Mouse (Mus musculus) skeletal muscle tissue, adult 2 months (tissue): Measurements from ENCODE around the gene Cyp2d26.
A peak's percentile ranks its signal among the peaks of the same experiment; 100 is the strongest.
"Not testable (repeated sequence)": the region's sequence is repeated elsewhere in the genome, so short reads cannot be mapped to it uniquely, and the experiment has no call there.

Experiments used
- DNase-seq: peaks from one replicate; pipeline ENCODE4 v3.0.0-alpha.2; 2012; ENCODE audit warnings: low read depth, low spot score

Cyp2d26 gene

DNA sequence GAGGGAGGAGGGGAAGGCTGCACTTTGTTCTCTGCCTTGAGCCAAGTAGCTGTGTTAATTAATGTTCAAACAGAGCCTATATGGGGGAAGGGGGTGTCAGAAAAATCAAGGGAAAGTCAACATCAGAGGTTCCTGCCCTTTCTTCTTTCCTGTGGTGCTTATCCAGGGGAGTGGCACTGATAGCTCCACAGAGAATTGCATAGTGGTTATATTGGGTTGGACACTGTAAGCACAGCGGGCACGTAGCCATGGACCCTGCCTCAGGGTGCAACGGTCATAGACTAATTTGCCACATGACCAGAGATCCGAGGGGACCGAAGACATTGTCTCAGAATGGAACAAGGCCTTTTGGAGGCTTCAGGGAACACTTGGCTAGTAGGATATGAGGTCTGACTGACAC is at the start of gene Cyp2d26:
Cyp2d26 (minus strand) TSS at position 18 of the 400 bp plus-strand sequence.
- DNase-seq = no peak

DNA sequence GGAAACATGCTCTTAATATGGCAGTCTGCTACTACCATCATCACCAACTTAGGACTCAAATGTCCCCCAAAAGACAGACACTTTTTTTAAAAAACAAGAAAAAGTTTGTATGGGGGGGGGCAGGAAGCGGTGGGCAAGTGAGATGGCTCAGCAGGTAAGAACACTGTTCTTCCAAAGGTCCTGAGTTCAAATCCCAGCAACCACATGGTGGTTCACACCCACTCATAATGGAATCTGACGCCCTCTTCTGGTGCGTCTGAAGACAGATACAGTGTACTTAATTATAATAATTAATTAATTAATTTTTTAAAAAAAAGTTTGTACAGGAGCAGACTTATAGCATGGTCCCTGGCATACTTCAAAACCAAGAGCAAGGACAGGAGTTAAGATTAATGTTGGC is 45.1 kb upstream of the Cyp2d26 start:
- DNase-seq = no peak

DNA sequence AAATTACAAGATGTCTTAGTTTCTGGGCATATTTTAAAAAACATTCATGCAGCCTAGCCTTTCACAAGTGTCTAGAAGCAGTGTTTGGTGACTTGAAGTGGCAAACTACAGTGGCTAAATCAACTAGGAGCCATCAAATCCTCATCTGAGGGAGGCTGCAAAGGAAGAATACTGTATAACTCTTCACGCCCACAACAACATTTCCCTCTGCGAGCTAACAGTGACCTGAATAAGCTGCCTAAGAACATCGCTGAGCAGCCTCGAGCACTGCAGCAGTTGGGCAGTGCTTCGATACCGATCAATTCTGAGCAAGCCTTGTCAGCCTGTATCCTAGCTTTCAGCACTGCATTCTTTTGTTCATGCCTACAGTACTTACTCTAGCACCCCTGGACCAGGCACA is 35.8 kb upstream of the Cyp2d26 start:
- DNase-seq = no peak

DNA sequence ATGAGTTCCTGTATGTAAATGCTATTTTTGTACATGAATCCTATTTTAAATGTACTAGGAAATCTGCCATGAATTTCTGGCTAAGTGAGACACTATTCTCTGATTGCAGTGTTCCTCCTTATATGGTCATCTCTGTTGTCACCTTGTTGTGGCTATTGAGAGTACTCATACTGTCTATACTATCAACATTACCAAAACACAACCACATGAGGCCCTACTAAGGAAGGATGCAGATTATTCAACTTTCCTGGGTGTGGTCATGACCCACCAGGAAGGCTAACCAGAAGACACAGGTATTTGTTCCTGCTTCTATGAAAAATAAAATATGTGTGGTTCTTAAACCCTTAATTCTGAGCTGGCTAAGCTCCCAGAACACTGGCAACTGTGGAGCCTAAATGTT is 31.8 kb upstream of the Cyp2d26 start:
- no peak for DNase-seq

DNA sequence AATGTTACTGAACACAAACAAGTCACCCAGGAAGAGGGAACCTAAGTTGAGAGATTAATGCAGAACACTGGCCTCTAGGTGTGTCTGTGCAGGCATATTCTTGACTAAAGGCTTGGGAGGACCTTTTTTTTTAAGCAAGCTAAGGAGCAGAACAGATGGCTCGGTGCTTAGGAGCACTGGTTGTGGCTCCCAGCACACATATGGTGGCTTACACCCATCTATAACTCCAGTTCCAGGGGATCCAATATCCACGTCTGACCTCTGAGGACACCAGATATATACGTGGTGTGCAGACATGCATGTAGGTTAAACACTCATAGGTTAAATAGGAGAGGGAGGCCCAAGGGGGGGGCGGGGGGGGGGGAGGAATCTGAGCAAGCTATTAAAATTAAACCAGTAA is 28.3 kb upstream of the Cyp2d26 start:
- no peak for DNase-seq

DNA sequence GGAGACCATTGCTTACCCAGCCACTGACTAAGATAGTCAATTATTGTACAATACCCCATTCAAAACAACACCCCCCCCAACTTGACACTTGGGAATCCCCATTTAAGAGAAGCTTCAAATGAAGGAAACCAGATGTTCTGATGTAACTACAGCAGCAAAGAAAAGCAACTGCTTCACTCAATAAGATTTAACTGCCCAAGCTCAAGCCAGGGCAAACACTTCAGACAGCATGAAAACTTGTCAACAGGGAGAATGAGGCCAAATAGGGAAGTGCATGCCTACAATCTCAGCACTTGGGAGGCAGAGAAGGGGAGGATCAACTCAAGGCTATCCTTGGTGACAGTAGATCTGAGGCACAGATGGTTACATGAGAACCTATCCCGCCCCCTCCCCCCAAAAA is 27.6 kb upstream of the Cyp2d26 start:
- no peak for DNase-seq

DNA sequence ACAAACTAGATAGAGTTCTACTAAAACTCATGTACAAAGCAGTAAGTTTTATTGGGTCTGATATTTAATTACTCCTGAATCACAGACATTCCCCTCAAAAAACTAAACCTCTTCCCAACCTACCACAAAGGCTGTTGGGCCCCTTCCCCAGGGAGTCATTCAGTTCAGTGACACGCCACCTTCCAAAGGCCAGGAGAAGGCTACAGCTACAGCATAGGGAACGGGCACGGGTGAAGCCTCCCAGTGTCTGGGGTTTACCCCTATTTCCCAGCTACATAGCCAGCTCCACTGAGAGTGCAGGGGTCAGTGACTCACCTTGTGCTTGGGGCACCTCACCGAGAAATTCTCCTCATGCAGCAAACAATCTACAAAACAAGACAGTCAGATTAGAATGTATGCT is 21.2 kb upstream of the Cyp2d26 start:
- no peak for DNase-seq

DNA sequence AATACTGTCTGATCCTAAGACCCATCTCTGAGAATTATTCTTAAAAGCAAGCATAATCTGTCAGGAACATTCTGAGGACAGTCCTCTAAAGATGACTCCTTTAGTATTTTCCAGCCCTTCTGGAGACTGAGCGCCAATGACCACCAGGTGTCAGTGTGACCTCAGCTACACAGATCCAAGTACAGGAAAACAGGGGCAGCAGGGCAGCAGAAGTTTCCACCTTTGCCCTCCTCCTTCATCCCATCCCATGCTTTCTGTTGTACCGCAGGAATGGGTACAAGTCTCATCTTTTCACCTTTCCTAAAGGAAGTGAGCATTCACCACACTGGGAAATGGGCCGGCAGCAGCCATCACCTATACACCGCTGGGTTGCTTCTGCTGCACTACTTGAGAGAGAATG is 20.7 kb upstream of the Cyp2d26 start:
- DNase-seq = peak; percentile 25

DNA sequence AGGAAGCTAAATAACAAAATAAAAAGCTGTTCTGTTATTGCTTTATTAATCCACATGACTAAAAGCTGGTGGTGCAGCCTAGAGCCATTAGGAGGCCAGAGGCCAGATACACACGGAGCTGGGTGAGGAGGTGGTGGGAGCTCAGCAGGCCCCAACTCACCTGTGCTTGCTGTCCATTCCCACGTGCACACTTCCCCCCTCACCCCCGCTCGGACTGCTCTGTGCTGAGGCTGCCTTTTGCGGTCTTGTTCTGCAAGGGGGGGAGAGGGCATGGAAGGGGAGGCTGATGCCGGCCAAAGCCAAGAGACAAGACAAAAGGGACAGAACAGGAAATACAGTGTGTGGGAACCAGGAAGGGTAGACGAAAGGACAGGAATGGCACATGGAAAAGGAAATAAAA is 20.2 kb upstream of the Cyp2d26 start:
- no peak for DNase-seq

DNA sequence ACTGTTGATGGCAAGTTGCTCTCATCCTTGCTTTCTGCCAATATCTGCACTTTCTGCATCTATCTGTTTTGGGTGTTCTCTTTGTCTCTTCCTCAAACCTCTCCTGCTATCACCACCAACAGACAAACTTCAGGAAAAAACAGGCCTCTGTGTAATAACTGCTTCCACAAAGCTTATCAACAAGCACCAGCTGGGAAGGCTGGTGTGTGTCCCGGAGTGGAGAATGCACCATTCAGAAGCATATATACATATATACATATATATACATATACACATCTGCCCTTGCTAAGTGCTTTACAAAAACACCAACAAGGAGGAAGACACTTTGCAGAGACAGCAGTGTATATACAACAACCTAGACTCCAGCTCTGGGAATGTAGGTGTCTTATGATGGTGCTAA is 16.5 kb upstream of the Cyp2d26 start:
- no peak for DNase-seq

DNA sequence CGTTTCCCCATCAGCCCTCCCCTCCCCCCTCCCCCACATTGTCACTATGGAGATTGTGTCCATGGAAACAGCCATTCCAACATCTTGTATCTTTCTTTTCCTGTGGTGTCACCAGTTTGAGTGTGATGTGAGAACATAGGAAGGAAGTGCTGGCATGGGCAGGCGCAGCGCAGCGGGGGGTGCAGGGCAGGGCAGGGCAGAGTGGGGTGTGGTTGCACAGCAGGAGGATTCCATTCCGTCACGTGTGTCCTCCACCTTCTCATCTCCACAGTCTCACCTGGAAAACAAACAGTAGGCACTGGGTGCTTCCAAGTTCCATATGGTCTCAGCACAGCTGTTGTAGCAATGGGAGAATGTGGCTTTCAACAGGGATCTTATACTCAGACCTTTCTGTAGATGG is 15.4 kb upstream of the Cyp2d26 start:
- DNase-seq = no peak

DNA sequence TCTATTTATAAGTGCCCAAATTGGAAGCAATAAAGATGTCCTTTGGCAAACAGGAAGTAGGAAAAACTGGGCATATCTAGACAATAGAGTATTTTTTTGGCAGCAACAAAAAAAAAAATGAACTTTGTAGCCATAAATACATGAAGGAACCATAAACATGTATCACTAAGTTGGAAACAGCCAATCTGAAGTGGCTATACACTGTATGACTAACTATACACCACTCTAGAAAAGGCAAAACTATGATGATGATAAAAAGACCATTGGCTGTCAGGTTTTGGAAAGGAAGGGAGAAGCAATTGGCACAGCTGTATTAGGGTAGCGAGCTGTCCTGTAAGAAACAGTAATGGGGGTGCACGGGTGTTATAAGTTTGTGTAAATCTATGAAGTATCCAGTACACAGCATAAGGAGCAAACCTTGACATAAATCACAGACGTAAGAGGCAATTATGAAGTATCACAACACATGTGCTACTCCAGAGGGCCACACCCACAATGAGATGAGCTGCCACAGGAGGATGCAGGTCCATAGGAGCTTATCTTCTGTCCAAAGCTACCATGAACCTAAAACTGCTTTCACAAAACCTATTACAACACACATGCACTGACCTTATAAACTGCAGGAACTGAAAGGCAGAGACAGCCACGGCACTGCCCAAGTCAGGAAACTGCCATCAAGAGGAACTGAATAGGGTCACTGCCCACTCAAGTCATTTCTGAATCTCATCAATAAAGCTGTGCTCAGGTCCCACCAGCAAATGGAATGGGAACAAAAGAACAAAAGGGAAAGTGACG is 13.1 kb upstream of the Cyp2d26 start:
- no peak for DNase-seq

DNA sequence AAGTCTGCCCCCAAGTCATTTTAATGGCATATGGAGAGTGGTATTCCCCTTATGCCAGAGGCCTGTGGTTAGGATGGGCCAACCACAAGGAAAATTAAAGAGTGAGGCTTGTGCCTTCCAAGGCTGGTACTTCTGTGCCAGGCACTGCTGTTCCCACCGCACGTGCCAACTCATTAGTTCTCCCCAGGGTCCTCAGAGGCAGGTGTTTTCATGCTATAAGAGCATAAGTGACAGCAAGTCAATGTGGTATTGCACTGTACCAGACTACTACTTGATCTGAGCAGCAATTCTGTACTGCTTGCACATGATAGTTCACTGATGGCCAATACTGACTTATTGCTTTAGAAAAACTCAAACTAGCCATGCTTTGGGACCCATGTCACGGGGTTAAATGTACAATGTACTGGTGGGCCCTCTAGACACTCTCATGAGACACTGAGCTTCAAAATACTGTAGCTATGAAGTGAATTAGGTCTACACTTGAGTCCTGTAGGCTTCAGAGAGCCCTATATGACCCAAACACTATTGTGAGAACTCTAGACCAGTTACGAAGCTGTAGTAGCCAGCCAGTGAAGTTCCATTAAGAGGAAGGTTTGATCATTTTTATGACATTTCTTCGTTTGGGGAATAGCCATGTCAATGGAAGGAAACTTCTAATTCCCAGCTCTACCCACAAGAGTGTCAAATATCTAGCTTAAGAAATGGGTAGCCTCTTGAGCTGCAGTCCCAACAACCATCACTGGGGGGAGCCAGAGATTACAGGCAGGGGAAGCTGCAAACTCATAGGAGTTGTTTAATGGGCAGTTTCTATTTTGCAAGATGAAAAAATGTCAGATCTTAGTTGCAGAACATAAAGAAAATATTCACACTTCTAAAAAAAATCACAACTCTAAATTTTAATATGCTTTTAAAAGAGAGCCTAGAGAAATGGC is 10.9 kb upstream of the Cyp2d26 start:
- peak; percentile 36 for DNase-seq

DNA sequence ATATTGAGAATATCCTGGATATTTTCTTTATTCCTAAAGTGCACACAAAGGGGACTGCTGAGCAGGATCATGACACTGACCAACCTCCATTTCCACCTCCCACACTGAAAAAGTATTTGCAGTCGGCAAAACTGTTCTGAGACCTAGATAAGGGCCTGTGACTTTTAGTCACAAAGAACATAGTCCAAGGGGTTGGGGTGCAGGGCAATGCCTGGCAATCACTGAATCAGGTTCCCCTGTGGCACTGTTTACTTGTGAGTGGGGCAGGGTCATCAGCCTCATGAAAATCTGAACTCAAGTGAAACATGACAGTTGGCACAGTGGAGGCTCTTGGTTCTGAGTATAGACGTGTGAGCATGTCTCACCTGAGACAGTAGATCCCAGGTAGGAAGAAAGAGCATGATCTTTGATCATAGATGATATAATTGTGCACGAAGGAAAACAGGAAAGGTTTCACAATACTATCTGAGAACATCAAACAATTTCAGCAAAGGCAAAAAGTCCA is 1.9 kb upstream of the Cyp2d26 start:
- no peak for DNase-seq

DNA sequence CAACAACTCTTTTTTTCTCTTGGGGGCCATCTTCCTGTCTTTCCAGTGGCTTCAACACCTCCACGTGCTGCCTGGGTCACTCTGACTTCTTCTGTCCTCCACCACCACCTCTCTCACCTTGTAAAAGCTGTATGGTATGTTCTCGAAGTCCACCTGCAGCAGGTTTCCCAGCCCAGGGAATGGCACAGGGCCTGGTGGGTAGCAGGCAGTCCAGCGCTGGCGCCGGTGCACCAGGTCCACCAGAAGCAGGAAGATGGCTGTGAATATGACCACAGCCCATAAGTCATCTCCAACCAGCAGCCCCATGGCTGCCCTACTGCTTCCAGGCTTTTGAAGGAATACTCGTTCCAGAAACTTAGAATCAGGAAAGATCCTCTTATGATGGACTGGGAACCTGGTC is 226 bp downstream of the Cyp2d26 start:
- DNase-seq = no peak

DNA sequence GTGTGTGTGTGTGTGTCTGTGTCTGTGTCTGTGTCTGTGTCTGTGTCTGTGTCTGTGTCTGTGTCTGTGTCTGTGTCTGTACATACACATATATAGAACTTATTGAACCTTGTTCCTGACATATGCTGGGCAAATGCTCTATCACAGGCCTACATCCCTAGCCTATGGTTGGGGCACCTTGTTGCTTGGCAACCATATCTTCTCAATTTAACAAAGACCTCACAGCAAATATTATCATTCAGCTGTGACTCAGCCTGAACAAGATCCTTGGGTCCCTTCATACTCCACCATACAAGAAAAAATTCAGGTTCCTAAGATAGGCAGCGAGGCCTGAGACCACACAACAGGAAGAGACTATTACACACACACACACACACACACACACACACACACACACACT is 640 bp downstream of the Cyp2d26 start:
- no peak for DNase-seq

DNA sequence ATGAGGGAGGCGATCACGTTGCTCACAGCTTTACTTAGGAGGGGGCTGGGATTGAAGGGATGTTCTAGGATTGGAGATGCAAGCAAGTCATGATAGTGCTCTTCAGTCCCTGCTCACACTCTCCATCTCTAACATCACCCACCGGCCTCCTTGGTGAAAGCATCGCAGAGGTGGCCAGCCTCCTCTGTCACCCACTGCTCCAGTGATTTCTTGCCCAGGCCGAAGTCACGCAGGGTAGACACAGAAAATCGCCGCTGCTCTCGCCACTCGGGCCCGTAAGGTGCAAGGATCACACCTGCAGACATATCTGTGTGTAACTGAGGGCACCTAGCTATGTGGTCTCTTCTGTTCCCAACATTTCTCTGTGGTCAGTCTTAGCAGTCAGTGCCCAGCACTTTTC is 1.5 kb downstream of the Cyp2d26 start:
- DNase-seq = no peak

DNA sequence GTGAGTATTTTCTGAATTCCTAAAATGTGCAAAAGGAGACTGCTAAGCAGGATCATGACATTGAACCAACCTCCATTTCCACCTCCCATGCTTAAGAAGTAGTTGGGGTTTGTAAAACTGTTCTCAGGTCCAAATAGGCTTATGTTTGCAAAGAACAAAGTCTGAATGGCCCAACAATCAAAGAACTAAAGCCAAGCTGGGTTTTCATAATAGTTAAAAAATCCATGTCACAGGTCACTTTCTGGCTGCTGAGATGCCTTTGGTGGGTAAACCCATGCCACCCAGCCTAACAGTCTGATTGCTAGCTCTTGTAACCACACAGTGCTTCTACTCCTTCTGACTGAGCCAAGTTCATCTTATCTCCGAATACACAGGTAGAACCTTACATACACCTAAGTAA is 9.5 kb downstream of the Cyp2d26 start:
- DNase-seq = no peak

DNA sequence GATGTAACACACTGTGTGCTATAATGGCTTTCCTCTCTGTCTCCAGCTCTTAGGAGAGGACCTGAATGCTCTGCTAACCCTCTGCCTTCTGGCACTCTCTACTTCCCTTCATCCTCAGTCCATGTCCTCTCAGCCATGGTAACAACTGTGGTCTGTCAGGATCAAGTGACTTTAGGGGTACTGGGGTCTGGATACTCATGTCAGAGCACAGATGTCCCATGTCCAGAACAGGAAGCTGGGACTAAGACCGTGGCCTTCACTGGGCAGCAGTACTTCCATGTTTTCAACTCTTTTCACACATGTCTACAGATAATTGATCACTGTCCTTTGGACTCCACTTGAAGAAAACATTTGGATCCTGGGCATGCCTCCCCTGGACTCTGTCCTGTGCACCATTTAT is 10.3 kb downstream of the Cyp2d26 start:
- DNase-seq = no peak

DNA sequence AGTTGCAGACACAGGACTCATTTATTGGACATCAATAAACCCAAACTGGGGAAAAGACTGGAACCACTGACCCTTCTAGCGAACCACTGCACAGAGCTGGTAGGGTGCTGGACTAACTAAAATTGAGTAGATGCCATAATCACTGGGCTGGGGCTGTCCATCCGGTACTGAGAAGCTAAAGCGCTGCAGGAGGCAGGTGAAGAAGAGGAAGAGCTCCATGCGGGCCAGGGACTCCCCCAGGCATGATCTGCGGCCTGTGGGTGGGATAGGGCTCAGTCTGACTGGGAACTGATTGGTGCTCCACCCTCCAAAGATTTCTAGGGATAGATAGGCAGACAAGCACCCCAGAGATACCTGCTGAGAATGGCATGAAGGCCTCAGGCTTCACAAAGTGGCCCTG is 16.2 kb downstream of the Cyp2d26 start:
- DNase-seq = not testable (repeated sequence)

DNA sequence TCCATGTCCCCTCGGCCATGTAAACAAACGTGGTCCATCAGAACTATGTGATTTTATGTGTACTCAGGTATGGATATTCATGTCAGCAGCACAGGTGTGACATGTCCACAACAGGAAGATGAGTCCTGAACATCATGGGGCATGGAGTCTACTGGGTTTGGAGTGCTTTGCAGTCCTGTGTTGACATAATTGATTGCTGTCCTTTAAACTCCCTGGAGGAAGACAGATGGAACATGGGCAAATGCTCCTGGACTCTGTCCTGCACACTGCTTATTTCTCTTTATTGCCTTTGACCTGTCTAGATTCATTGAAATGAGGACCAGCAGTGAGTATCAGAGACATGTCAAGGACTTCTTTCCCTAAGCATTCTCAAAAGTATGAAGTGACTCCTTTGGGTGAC is 28.2 kb downstream of the Cyp2d26 start:
- no peak for DNase-seq

DNA sequence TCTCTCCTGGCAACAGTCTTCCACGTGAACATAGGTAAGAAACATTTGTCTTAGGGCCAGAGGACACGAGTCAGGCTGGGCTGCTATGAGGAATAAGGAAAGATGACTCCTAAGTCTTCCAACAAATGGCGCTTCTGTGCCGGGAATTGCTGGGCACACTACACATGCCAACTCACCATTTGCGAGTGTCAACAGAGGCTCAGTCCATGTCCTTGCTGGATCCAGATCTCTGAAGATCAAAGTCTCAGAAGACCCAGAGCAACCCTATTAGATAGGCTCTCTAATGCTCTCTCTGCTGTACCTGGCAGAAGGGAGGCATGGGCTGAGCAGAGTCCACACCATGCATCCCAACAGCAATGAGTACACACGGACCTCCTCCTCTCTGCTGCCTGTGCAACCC is 29.2 kb downstream of the Cyp2d26 start:
- DNase-seq = no peak
